In the genomic region with DNA sequence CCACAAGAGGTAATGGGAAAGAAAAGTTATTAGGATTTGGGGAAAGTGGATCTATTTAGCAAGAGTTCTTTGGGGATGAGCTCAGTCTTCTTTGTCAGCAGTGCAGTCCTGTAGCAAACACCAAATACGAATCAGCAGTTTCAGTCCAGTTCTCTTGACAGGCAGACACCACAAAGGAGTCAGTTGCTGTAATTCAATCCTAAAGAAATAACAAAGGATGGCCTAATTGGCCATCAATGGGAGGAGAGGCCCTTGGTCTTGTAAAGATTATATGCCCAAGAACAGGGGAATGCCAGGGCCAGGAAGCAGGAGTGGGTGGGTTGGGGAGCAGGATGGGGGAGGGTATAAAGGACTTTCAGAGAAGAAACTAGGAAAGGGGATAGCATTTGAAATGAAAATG, we compare ENCODE assay signal across 28 mouse cellular contexts. TPM values are rescaled to one million over a fixed set of nuclear protein-coding genes. Genes with fewer than 3 reads are reported as not detected.
A peak's percentile ranks its signal among the peaks of the same experiment; 100 is the strongest.
DNase-seq lines count a peak whose midpoint lies in the region; ATAC-seq and TF ChIP-seq lines count a peak whose summit lies in the region.
"Had no signal": no experiment of that assay in that cellular context is flagged by ENCODE, and none has a peak within 500 bp of the region (broad histone marks: within the 10 kb centered on the region; RNA-seq: fewer than 3 reads in every experiment).

No protein-coding gene starts in this region.

- in situ Hi-C loops in ES-E14 (cut with MboI; ENCODE audit: low sequenced_read_pairs in 2 of 2, unreplicated experiment in 2 of 2), result no loop called here

- no peak for ATAC-seq in inflammation-experienced regulatory T-cells, adult 6 months
- ATAC-seq in forebrain, embryonic 14.5 days, result no peak
- ATAC-seq: activated CD4-positive, CD25-positive, alpha-beta regulatory T cell, adult 4 months; CD4-positive, CD25-positive, alpha-beta regulatory T cell, adult 4 months; Patski had no signal

- H3K4me2 ChIP-seq in forebrain, embryonic 14.5 days (ENCODE audit: low read length), result no peak overlapping the region

- H3K4me1 ChIP-seq in ES-E14 (ENCODE audit: control insufficient read depth in 2 of 2, insufficient read depth in 2 of 2, low read length in 2 of 2, poor library complexity in 1 of 2), result no peaks in the 10 kb centered on the region
- H3K4me1 ChIP-seq in forebrain, embryonic 14.5 days (ENCODE audit: control insufficient read depth, insufficient read depth, low read length), result no peaks in the 10 kb centered on the region

- H3K36me3 ChIP-seq in ES-E14 (ENCODE audit: control insufficient read depth, insufficient read depth, low read length, poor library complexity, severe bottlenecking), result no peaks in the 10 kb centered on the region
- no peaks in the 10 kb centered on the region for H3K36me3 ChIP-seq in forebrain, embryonic 14.5 days (ENCODE audit: control insufficient read depth, insufficient read depth, low read length)
- H3K36me3 ChIP-seq: G1E had no signal

- H3K9ac ChIP-seq in ES-E14 (ENCODE audit: insufficient read depth, low read depth, low read length, poor library complexity, severe bottlenecking), result no peak overlapping the region
- H3K9ac ChIP-seq in forebrain, embryonic 14.5 days (ENCODE audit: low read length), result no peak overlapping the region

- H3K27ac ChIP-seq in ES-E14 (ENCODE audit: insufficient read depth, low read depth, low read length, poor library complexity, severe bottlenecking), result no peak overlapping the region
- no peak overlapping the region for H3K27ac ChIP-seq in forebrain, embryonic 14.5 days (ENCODE audit: low read depth, low read length)

- no peak overlapping the region for H3K4me3 ChIP-seq in ES-E14 (ENCODE audit: insufficient read depth in 1 of 2, low read depth in 1 of 2, low read length in 2 of 2, poor library complexity in 1 of 2, severe bottlenecking in 1 of 2)
- H3K4me3 ChIP-seq in forebrain, embryonic 14.5 days (ENCODE audit: low read depth, low read length), result no peak overlapping the region

- 23% methylated on average over 1 of the region's 1 CpGs for WGBS in forebrain, embryonic 14.5 days

- no peaks in the 10 kb centered on the region for H3K27me3 ChIP-seq in forebrain, embryonic 14.5 days (replicated peaks; ENCODE audit: control insufficient read depth, insufficient read depth, low read length)
- H3K27me3 ChIP-seq: CH12.LX, Patski had no signal

- DNase-seq in ES-CJ7 (ENCODE audit: low read depth, low spot score), result peak; percentile 64
- peak; percentile 13 for DNase-seq in ES-E14 (ENCODE audit: low read depth, low spot score)
- DNase-seq in R1 (ENCODE audit: low read depth, low spot score), result peak; percentile 4
- peak; percentile 63 for DNase-seq in ZHBTc4 (ENCODE audit: low read depth, low spot score)
- no peak for DNase-seq in adrenal gland, adult 2 months
- DNase-seq in forebrain, embryonic 14.5 days (ENCODE audit: low spot score), result no peak
- DNase-seq in gastrocnemius, postnatal 4 days (ENCODE audit: low spot score in 2 of 2), result no peak
- DNase-seq: adrenal gland, adult 8-10 months; adrenal gland, postnatal 10 days; adrenal gland, postnatal 14 days; adrenal gland, postnatal 25 days; adrenal gland, postnatal 36 days; B cell, adult 2 months; cerebellum, adult 11 months; cerebellum, adult 11-12 months; cerebellum, adult 18-20 months; cerebellum, adult 2 months; cerebellum, adult 8-10 months; cerebellum, adult 9-10 months; cerebellum, adult 9-11 months had no signal

- no peaks in the 10 kb centered on the region for H3K9me3 ChIP-seq in ES-E14 (ENCODE audit: control insufficient read depth, insufficient read depth, low read depth, low read length)
- H3K9me3 ChIP-seq in forebrain, embryonic 14.5 days (replicated peaks; ENCODE audit: control insufficient read depth, low read length), result no peaks in the 10 kb centered on the region
- H3K9me3 ChIP-seq: G1E had no signal

TF ChIP-seq in ES-E14, 5 proteins besides CTCF, POLR2A, EP300 and RAD21:
- TF ChIP-seq ZC3H11A (IDR thresholded peaks at IDR 0.05; ENCODE audit: borderline replicate concordance, low read depth, low read length) (no peak), MAFK (IDR thresholded peaks at IDR 0.05; ENCODE audit: insufficient read depth, low read depth, low read length) (no peak; the same call in 1 of the 2 replicates), ZNF384 (IDR thresholded peaks at IDR 0.05; ENCODE audit: low read depth, low read length) (no peak), CHD2 (IDR thresholded peaks at IDR 0.05; ENCODE audit: low read depth, low read length) (no peak)
TF ChIP-seq in ES-E14: peak in this region for 0.

RNA-seq across cellular contexts. Expression of a gene that starts 33.5 kb away (rescaled TPM):
- not detected in 2 replicates for total RNA-seq in ES-E14 (2012; rRNA removed)
- total RNA-seq in adrenal gland, adult 2 months (2021), result under 1 TPM in 1 of 2 experiments, not detected in 1; 0.17 TPM
- polyA plus RNA-seq in adrenal gland, adult 2 months (2012; rRNA removed), result 0.01 TPM in 1 of 2 replicates, not detected in the other
- under 1 TPM in 1 of 3 experiments, not detected in 2; 0.42 TPM for polyA plus RNA-seq in inflammation-experienced regulatory T-cells, adult 6 months (2017; shearing (Covaris generic))
- 5.0 and 9.9 TPM in 2 replicates for polyA plus RNA-seq in forebrain, embryonic 14.5 days (2014; fragmentation: Nextera tagmentation; extraction: Ambion mirVana)
- under 1 TPM; 0.05 to 0.10 TPM for total RNA-seq in gastrocnemius, postnatal 4 days (2021)
- total RNA-seq: CH12.LX, MEL had no signal
- polyA plus RNA-seq: C2C12, G1E had no signal

Comparison
In these comparisons a context has a peak if more than half of its experiments do, and no peak if none do; other contexts are left out.
1. DNase-seq: peak in ES-CJ7 (single experiment), ES-E14 (single experiment), R1 (single experiment) and ZHBTc4 (single experiment); none in adrenal gland, adult 2 months (single experiment), forebrain, embryonic 14.5 days (single experiment) and gastrocnemius, postnatal 4 days (0 of 2).